Mouse (Mus musculus) forebrain, embryonic 10.5 days (tissue): ENCODE results near the gene Zdhhc6. TPM values are rescaled to one million over a fixed set of nuclear protein-coding genes. Genes with fewer than 3 reads are reported as not detected.

Source experiments
- DNase-seq: peaks from one replicate; pipeline ENCODE4 v3.0.0-alpha.2; 2017; ENCODE audit warnings: low spot score; ENCODE audit errors: extremely low spot score
- H3K27ac ChIP-seq: fragments of 300-500 bp; sonication (generic); 2 replicates; pipeline ENCODE4 v1.5.1; 2016; ENCODE audit warnings: mild to moderate bottlenecking
- H3K27me3 ChIP-seq: fragments of 300-500 bp; sonication (generic); 2 replicates; pipeline ENCODE4 v1.6.1; 2016; ENCODE audit warnings: mild to moderate bottlenecking; ENCODE audit not compliant: poor library complexity, severe bottlenecking
- H3K36me3 ChIP-seq: fragments of 300-500 bp; sonication (generic); replicated peaks from 2 replicates; pipeline ENCODE4 v1.6.1; 2016; ENCODE audit warnings: mild to moderate bottlenecking, moderate library complexity
- H3K4me1 ChIP-seq: fragments of 300-500 bp; sonication (generic); 2 replicates; pipeline ENCODE4 v1.6.1; 2016
- H3K4me3 ChIP-seq: fragments of 300-500 bp; sonication (generic); 2 replicates; pipeline ENCODE4 v1.5.1; 2016; ENCODE audit warnings: mild to moderate bottlenecking, moderate library complexity
- H3K9me3 ChIP-seq: fragments of 300-500 bp; sonication (generic); 2 replicates; pipeline ENCODE4 v1.6.1; 2016; ENCODE audit warnings: mild to moderate bottlenecking, moderate library complexity
- WGBS: fragments of 180-500 bp; shearing (Covaris S2); methylation state at CpG from one replicate; pipeline ENCODE4 v1.1.7; 2016; 5-methylcytosine and 5-hydroxymethylcytosine counted together
- polyA plus RNA-seq: library from polyadenylated mRNA; unstranded; fragments of >200 nt; fragmentation: Nextera tagmentation; extraction: Ambion mirVana; gene quantifications from 2 replicates; pipeline ENCODE4 v1.2.1, GENCODE M21; 2016

The Zdhhc6 gene
- polyA plus RNA-seq, 1 experiment from 2014 or later = 131 TPM

DNA sequence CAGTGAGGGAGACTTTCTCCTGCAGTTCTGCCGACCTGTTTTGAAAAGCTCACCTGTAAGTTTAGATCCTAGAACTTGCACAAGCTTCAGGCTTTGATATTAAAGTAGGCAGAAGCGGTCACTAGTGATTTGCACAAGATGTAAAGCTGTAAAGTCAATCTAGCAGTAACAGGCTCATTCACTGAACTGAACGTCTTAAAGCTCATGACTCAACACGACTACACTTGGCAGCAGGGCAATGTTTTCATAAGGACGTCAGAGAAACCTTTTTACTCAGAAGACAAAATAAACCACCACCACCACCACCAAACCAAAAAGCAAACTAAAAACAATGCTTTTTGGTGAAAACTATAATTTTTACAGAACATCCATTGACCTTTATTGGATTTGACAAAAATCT is 17.9 kb downstream of the Zdhhc6 start:
- no peak for DNase-seq
- WGBS = 93% methylated on average over 5 of the region's 5 CpGs
- Histone ChIP-seq H3K27me3 (no peaks in the 10 kb centered on the region), H3K27ac (no peak overlapping the region), H3K36me3 (peaks cover 91% of the 10 kb centered on the region), H3K9me3 (no peaks in the 10 kb centered on the region), H3K4me1 (peaks cover 7% of the 10 kb centered on the region), H3K4me3 (no peak overlapping the region)

DNA sequence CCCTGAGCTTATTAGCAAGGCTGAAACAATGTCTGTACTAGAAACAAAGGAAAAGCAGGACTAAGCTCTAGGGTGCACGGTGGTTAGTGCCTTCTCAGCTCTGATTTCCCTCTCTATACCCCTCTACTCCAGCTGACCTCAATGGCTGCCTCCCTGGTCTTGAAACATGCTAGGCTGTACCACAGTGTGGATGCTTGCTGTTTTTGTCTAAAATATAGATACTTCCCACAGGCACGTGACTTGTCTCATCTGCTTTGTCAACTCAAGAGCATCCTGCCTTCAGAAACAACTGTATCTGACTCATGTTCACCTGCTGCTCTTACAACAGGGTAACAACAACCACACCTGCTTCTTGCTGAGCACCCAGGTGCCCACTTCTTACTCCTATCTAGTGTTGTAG is 18.3 kb downstream of the Zdhhc6 start:
- H3K9me3 ChIP-seq = no peaks in the 10 kb centered on the region
- 93% methylated on average over 2 of the region's 2 CpGs for WGBS
- no peak overlapping the region for H3K4me3 ChIP-seq
- H3K36me3 ChIP-seq = peaks cover 86% of the 10 kb centered on the region
- H3K4me1 ChIP-seq = peaks cover 11% of the 10 kb centered on the region
- no peaks in the 10 kb centered on the region for H3K27me3 ChIP-seq
- H3K27ac ChIP-seq = no peak overlapping the region
- no peak for DNase-seq

DNA sequence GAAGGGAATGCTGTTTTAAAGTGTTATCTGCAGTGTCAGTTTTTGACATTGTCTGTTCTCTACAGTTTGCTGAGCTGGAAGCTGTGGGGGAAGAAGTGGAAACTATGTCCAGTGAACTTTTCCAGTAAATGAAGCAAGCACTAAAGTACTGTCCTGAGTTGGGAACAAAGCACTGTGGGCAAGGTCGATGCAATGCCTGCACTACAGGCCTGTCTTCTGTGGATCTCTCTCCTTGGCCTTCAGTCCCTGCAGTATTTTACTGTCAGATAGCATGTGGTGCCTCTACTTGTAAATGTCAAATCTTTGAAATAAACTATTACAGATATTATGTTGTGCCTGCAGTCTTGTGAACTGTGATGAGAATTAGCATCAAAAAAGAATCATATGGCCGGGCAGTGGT is 19.5 kb downstream of the Zdhhc6 start:
- WGBS = 93% methylated on average over 2 of the region's 2 CpGs
- H3K4me3 ChIP-seq = no peak overlapping the region
- H3K27ac ChIP-seq = no peak overlapping the region
- DNase-seq = no peak
- peaks cover 12% of the 10 kb centered on the region for H3K4me1 ChIP-seq
- H3K9me3 ChIP-seq = no peaks in the 10 kb centered on the region
- no peaks in the 10 kb centered on the region for H3K27me3 ChIP-seq
- peaks cover 81% of the 10 kb centered on the region for H3K36me3 ChIP-seq

DNA sequence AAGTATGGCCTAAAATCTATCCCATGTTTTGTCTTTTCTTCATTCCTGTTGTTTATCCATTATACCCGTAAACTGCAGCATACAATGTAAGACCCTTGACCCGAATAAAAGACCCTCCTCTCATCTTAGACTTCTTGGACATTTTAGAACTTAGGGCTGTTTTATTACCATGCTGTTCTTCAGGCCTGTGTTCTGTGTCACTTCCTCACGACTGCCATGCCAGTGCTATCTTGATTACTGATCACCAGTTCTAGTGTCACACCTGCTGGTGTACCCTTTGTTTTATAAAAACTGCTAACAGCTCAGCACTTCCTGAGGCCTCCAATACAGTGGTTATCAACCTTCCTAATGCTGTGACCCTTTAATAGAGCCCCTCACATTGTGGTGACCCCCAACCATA is 20.3 kb downstream of the Zdhhc6 start:
- Histone ChIP-seq H3K4me3 (no peak overlapping the region), H3K9me3 (no peaks in the 10 kb centered on the region), H3K4me1 (peaks cover 12% of the 10 kb centered on the region), H3K27me3 (no peaks in the 10 kb centered on the region), H3K36me3 (peaks cover 74% of the 10 kb centered on the region), H3K27ac (no peak overlapping the region)
- WGBS = 95% methylated on average over 3 of the region's 3 CpGs
- no peak for DNase-seq

DNA sequence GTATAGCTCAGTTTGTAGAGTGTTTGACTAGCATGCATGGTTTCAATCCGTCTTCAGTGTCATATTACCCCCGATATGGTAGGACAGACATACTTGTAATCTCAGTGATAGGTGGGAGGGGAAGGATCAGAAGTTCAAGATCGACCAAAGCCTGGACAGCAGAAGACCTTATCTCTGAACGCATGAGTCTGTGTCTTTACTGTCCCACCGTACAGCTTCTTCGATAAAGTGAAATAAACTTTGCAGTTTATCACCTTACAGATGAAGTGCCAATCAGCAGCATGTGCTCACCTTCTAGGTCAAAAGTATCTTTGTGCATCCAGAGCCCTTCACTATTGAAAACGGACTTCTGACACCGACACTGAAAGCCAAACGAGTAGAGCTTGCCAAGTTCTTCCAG is 20.8 kb downstream of the Zdhhc6 start:
- 94% methylated on average over 9 of the region's 9 CpGs for WGBS
- Histone ChIP-seq H3K27me3 (no peaks in the 10 kb centered on the region), H3K27ac (no peak overlapping the region), H3K9me3 (no peaks in the 10 kb centered on the region), H3K4me1 (peaks cover 12% of the 10 kb centered on the region), H3K4me3 (no peak overlapping the region), H3K36me3 (peaks cover 69% of the 10 kb centered on the region)
- DNase-seq = no peak

DNA sequence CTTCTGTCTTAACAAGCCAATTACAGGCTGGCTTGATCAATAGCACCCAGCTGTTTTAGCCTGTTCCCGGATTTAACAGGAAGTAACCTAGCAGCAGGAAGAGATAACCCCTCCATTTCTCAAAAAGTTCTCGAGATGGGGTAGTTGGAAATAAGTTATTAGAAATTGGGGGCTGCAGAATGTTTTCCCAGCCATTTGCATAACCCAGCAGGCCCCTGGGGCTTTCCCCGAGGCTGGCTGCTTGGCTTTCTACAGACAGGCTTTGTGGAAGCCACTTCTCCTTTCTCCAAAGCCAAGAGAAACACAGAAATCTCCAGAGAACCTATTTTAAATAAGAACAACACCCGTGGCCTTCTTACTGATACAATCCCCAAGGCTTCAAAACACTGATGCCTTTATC is 22.7 kb downstream of the Zdhhc6 start:
- no peak for DNase-seq
- peaks cover 64% of the 10 kb centered on the region for H3K36me3 ChIP-seq
- 30% methylated on average over 4 of the region's 4 CpGs for WGBS

DNA sequence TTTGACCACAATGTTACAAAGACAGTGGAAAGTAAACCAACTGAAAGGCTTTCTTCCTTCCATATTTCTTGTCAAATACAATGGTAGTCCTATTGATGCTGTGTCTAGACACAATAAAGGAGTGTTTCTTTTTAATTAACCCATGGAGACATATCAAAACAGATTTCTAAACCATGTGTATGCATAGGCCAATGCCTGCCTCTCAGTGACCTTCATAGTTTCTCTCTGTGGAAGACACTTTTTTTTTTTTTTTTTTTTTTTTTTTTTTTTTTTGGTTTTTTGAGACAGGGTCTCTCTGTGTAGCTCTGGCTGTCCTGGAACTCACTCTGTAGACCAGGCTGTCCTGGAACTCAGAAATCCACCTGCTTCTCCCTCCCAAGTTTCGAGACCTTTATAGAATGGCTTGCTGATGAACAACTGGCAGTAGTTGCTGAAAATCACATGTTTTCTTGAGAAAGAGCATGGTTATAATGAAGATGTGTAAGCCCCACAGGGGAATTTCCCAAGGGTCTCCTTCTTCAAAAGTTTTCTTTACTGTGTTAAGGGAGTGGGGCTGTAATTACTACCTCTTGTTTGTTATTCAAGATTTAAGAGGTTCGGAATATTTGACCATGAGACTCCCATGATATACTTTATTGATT is 23.5 kb downstream of the Zdhhc6 start:
- Histone ChIP-seq H3K4me3 (no peak overlapping the region), H3K9me3 (no peaks in the 10 kb centered on the region), H3K27me3 (no peaks in the 10 kb centered on the region), H3K36me3 (peaks cover 64% of the 10 kb centered on the region), H3K4me1 (peaks cover 12% of the 10 kb centered on the region), H3K27ac (no peak overlapping the region)
- 90% methylated on average over 2 of the region's 2 CpGs for WGBS
- no peak for DNase-seq

More for the DNA sequence above, 22.7 kb downstream of the Zdhhc6 start:
- Histone ChIP-seq H3K4me1 (peaks cover 12% of the 10 kb centered on the region), H3K4me3 (no peak overlapping the region), H3K27me3 (no peaks in the 10 kb centered on the region), H3K27ac (no peak overlapping the region), H3K9me3 (no peaks in the 10 kb centered on the region)

DNA sequence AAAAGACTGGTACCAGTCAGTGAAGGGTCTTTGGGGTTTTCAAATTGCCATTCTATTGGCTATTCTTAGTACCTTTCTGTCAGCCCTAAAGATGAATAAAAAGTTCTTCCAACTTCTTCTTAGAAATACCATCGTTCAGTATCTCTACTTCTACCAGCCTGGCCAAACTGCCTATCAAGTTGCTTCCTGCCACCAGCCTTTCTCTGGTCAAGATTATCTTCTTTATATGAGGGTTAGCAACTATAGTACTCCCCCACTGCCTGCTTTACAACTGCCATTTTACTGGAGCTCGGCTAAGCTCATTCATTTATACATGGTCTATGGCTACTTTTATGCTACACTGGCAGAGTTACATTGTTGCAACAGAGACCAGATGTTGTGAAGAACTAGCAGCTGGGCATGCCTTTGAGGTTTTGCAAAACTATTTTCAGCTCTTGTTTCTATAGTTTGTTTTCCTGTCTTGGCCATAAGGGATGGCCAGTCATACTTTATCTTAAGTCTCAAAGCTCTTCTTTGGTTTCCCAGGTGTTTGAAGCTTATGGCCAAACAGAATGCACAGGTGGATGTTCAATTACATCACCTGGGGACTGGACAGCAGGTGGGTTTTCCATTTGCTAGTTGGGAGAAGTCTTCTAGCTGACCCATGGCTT is 25.1 kb downstream of the Zdhhc6 start:
- H3K4me3 ChIP-seq = no peak overlapping the region
- no peaks in the 10 kb centered on the region for H3K9me3 ChIP-seq
- H3K36me3 ChIP-seq = peaks cover 56% of the 10 kb centered on the region
- WGBS = 91% methylated on average over 2 of the region's 2 CpGs
- H3K27me3 ChIP-seq = no peaks in the 10 kb centered on the region
- no peak overlapping the region for H3K27ac ChIP-seq
- DNase-seq = no peak
- peaks cover 12% of the 10 kb centered on the region for H3K4me1 ChIP-seq

DNA sequence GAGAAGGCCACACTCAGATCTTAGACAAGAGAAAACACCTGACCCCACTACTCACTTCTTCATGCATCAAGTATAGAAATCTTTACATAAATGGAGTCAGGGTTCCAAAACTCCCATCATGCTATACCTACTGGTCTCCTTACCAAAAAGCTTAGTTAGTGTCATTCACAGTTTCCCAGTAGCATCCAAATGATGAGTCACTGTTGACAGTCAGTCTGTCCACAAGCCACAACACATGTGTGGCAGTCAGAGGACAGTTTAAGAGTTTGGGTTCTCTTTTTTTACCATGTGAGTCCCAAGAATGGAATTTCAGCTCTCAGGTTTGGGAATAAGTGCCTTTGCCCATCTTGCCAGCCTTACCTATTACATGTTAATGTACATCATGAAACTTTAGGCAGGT is 26.9 kb downstream of the Zdhhc6 start:
- DNase-seq = no peak
- H3K4me1 ChIP-seq = peaks cover 12% of the 10 kb centered on the region
- H3K27ac ChIP-seq = no peak overlapping the region
- H3K9me3 ChIP-seq = no peaks in the 10 kb centered on the region
- no peak overlapping the region for H3K4me3 ChIP-seq
- peaks cover 38% of the 10 kb centered on the region for H3K36me3 ChIP-seq
- no peaks in the 10 kb centered on the region for H3K27me3 ChIP-seq

DNA sequence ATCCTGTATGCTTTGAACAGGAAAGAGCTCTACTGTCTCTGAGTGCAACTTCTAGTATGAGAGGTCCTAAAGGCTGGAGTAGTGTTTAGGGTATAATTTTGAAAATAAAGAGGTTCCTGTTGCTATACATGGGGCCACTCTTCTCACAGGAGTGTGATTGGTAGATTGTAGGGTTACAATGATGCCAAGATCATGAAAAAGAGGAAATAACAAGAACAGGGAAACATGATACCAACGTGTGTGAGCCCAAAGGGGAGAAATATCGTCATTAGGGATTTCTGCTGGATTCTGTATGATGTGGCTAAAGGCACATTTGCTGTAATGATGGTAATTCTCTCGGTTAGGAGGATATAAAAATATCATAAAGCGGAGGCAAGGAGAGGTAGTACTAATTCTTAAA is 29.8 kb downstream of the Zdhhc6 start:
- peaks cover 36% of the 10 kb centered on the region for H3K36me3 ChIP-seq
- WGBS = 94% methylated on average over 4 of the region's 4 CpGs

DNA sequence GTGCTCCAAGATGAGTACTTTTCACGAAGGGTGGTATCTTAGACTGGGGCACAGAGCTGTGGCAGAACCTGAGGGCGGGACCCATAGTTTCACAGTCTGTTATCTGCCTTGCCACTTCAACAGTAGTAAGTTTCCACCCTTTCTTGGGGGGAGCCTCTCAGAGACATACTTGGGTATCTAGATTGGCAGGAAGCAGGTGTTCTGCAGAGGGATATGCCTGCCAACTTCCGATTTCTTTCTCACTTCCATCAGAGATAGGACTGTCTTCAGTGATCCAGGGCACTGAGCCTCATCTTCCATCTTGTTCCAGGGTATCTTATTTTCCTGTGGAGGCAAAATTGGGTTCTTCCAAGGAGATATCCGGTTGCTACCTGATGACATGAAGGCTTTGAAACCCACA is 31.7 kb downstream of the Zdhhc6 start:
- Histone ChIP-seq H3K4me1 (no peaks in the 10 kb centered on the region), H3K4me3 (no peak overlapping the region), H3K27ac (no peak overlapping the region), H3K36me3 (peaks cover 44% of the 10 kb centered on the region), H3K27me3 (no peaks in the 10 kb centered on the region), H3K9me3 (no peaks in the 10 kb centered on the region)
- no peak for DNase-seq
- WGBS = 88% methylated on average over 4 of the region's 4 CpGs

More for the DNA sequence above, 29.8 kb downstream of the Zdhhc6 start:
- Histone ChIP-seq H3K9me3 (no peaks in the 10 kb centered on the region), H3K4me1 (no peaks in the 10 kb centered on the region), H3K4me3 (no peak overlapping the region), H3K27ac (no peak overlapping the region), H3K27me3 (no peaks in the 10 kb centered on the region)
- no peak for DNase-seq

DNA sequence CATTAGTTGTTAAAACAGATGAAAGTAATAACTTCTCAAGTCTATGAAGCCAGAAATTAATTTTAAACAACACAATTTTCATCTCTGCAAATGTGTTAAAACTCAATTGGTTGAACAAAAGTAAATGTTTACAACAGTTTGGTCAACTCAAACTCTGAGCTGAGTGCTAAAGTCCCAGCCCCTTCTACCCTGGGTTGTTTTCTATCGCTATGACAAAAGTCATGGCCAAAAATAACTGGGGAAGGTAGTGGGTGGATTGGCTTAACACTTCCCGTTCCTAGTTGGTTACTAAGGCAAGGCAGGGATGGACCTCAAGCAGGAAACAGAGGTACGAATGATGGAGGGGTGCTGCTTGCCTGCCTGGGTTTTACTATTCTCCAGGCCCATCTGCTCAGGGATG is 39.1 kb downstream of the Zdhhc6 start:
- DNase-seq = no peak
- 90% methylated on average over 3 of the region's 3 CpGs for WGBS
- H3K36me3 ChIP-seq = peaks cover 27% of the 10 kb centered on the region
- H3K9me3 ChIP-seq = no peaks in the 10 kb centered on the region
- H3K27me3 ChIP-seq = no peaks in the 10 kb centered on the region
- peaks cover 5% of the 10 kb centered on the region; the same call in 1 of the 2 replicates for H3K4me1 ChIP-seq
- H3K27ac ChIP-seq = no peak overlapping the region
- no peak overlapping the region for H3K4me3 ChIP-seq

DNA sequence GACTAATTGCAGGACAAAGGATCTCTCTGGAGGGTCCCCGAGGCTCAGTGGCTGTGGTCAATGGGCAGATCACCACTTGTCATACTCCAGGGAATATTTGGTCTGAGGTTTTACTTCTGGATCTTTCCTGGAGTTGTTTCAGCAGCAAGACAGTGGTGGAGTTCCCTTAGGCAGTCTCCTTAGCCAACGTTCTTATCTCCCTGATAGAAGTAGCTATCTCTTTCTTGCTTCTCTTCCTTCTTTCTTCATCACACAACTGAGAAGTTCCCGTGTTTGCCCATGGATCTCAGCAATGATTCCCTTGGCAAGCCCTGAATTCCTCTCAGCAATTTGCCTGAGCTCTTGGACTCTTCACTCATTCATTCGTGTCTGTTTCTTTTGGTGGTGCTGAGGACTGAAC is 39.7 kb downstream of the Zdhhc6 start:
- H3K27ac ChIP-seq = no peak overlapping the region
- WGBS = 93% methylated on average over 4 of the region's 4 CpGs
- peaks cover 21% of the 10 kb centered on the region for H3K36me3 ChIP-seq
- no peak overlapping the region for H3K4me3 ChIP-seq
- no peaks in the 10 kb centered on the region for H3K27me3 ChIP-seq
- H3K9me3 ChIP-seq = no peaks in the 10 kb centered on the region
- DNase-seq = no peak
- H3K4me1 ChIP-seq = peaks cover 11% of the 10 kb centered on the region
